Mouse (Mus musculus) forebrain, embryonic 11.5 days (tissue): ENCODE results near the gene Jmjd8. TPM values are rescaled to one million over a fixed set of nuclear protein-coding genes. Genes with fewer than 3 reads are reported as not detected.
A peak's percentile ranks its signal among the peaks of the same experiment; 100 is the strongest.

ENCODE experiments used
- ATAC-seq: fragments of 200-750 bp; cut with Nextera tagmentation; replicated peaks from 2 replicates; pipeline ENCODE4 v1.8.0; 2017; ENCODE audit warnings: moderate TSS enrichment; ENCODE audit not compliant: low FRiP score
- DNase-seq: peaks from one replicate; pipeline ENCODE4 v3.0.0-alpha.2; 2017; ENCODE audit warnings: low spot score
- H3K27ac ChIP-seq: fragments of 300-500 bp; sonication (generic); 2 replicates; pipeline ENCODE4 v1.5.1; 2014; ENCODE audit warnings: low read depth, low read length
- H3K27me3 ChIP-seq: fragments of 300-500 bp; sonication (generic); 2 replicates; pipeline ENCODE4 v1.6.1; 2014; ENCODE audit warnings: mild to moderate bottlenecking, low read length, mixed read lengths; ENCODE audit not compliant: control insufficient read depth, insufficient read depth
- H3K36me3 ChIP-seq: fragments of 300-500 bp; sonication (generic); 2 replicates; pipeline ENCODE4 v1.6.1; 2014; ENCODE audit warnings: mild to moderate bottlenecking, low read length, moderate library complexity, mixed read lengths; ENCODE audit not compliant: control insufficient read depth, insufficient read depth
- H3K4me1 ChIP-seq: fragments of 300-500 bp; sonication (generic); replicated peaks from 2 replicates; pipeline ENCODE4 v1.6.1; 2014; ENCODE audit warnings: low read length, mixed read lengths; ENCODE audit not compliant: control insufficient read depth, insufficient read depth
- H3K4me2 ChIP-seq: fragments of 300-500 bp; sonication (generic); 2 replicates; pipeline ENCODE4 v1.6.1; 2014; ENCODE audit warnings: low read depth, mild to moderate bottlenecking, low read length, moderate library complexity, mixed read lengths; ENCODE audit not compliant: severe bottlenecking
- H3K4me3 ChIP-seq: fragments of 300-500 bp; sonication (generic); 2 replicates; pipeline ENCODE4 v1.5.1; 2014; ENCODE audit warnings: low read depth, low read length
- H3K9ac ChIP-seq: fragments of 300-500 bp; sonication (generic); 2 replicates; pipeline ENCODE4 v1.6.1; 2014; ENCODE audit warnings: low read length
- H3K9me3 ChIP-seq: fragments of 300-500 bp; sonication (generic); 2 replicates; pipeline ENCODE4 v1.6.1; 2016; ENCODE audit warnings: low read length, mixed read lengths; ENCODE audit not compliant: control insufficient read depth
- WGBS: fragments of 180-500 bp; shearing (Covaris S2); extraction: QIAGEN DNeasy Blood & Tissue Kit; methylation state at CpG from one replicate; pipeline ENCODE4 v1.1.7; 2014; 5-methylcytosine and 5-hydroxymethylcytosine counted together
- polyA plus RNA-seq: library from polyadenylated mRNA; unstranded; fragments of >200 nt; fragmentation: Nextera tagmentation; extraction: Ambion mirVana; gene quantifications from 2 replicates; pipeline ENCODE4 v1.2.1, GENCODE M21; 2014

The Jmjd8 gene
- polyA plus RNA-seq, 1 experiment from 2014 or later = 50.6 TPM

- Histone ChIP-seq H3K36me3 (peaks cover 19% of the 10 kb centered on the region), H3K4me3 (no peak overlapping the region), H3K9me3 (no peaks in the 10 kb centered on the region), H3K4me2 (no peak overlapping the region), H3K27ac (no peak overlapping the region), H3K4me1 (peaks cover 31% of the 10 kb centered on the region), H3K27me3 (no peaks in the 10 kb centered on the region), H3K9ac (no peak overlapping the region)
- WGBS = 95% methylated on average over 4 of the region's 4 CpGs
- no peak for DNase-seq
- ATAC-seq = no peak
Observed at GRCm38 (mm10) chr17:25838904-25839303, 10.2 kb downstream of the Jmjd8 start.

GRCm38 (mm10) chr17:25839455-25840235 lies 11.0 kb downstream of the Jmjd8 start:
- 88% methylated on average over 14 of the region's 14 CpGs for WGBS
- H3K4me3 ChIP-seq = no peak overlapping the region
- no peaks in the 10 kb centered on the region for H3K9me3 ChIP-seq
- peaks cover 19% of the 10 kb centered on the region for H3K36me3 ChIP-seq
- H3K27me3 ChIP-seq = no peaks in the 10 kb centered on the region
- H3K9ac ChIP-seq = no peak overlapping the region
- no peak overlapping the region for H3K4me2 ChIP-seq
- H3K27ac ChIP-seq = no peak overlapping the region
- no peak for ATAC-seq
- H3K4me1 ChIP-seq = peaks cover 23% of the 10 kb centered on the region
- no peak for DNase-seq

GRCm38 (mm10) chr17:25840519-25840918 lies 11.9 kb downstream of the Jmjd8 start:
- Histone ChIP-seq H3K9me3 (no peaks in the 10 kb centered on the region), H3K9ac (no peak overlapping the region), H3K4me1 (peaks cover 18% of the 10 kb centered on the region), H3K4me2 (no peak overlapping the region), H3K36me3 (peaks cover 19% of the 10 kb centered on the region), H3K27ac (no peak overlapping the region), H3K27me3 (no peaks in the 10 kb centered on the region), H3K4me3 (no peak overlapping the region)
- no peak for DNase-seq
- 92% methylated on average over 6 of the region's 6 CpGs for WGBS
- no peak for ATAC-seq

- no peaks in the 10 kb centered on the region for H3K9me3 ChIP-seq
- no peak for ATAC-seq
- peaks cover 17% of the 10 kb centered on the region for H3K4me1 ChIP-seq
- 93% methylated on average over 22 of the region's 22 CpGs for WGBS
- H3K27me3 ChIP-seq = no peaks in the 10 kb centered on the region
- H3K9ac ChIP-seq = no peak within 1 kb of the TSS
- H3K4me2 ChIP-seq = no peak within 1 kb of the TSS
- H3K4me3 ChIP-seq = no peak within 1 kb of the TSS
- DNase-seq = no peak
- peaks cover 19% of the 10 kb centered on the region for H3K36me3 ChIP-seq
- H3K27ac ChIP-seq = no peak within 1 kb of the TSS
Observed at GRCm38 (mm10) chr17:25841117-25841880, 12.6 kb downstream of the Jmjd8 start, which contains the start of gene Gm20683. TSS of gene Gm20683 (minus strand) at chr17:25841763.

- Histone ChIP-seq H3K27me3 (no peaks in the 10 kb centered on the region), H3K4me3 (no peak overlapping the region), H3K9ac (no peak overlapping the region), H3K4me1 (peaks cover 7% of the 10 kb centered on the region), H3K9me3 (no peaks in the 10 kb centered on the region), H3K4me2 (no peak overlapping the region), H3K36me3 (peaks cover 19% of the 10 kb centered on the region), H3K27ac (no peak overlapping the region)
- 81% methylated on average over 3 of the region's 3 CpGs for WGBS
- ATAC-seq (no peak), DNase-seq (no peak)
Observed at GRCm38 (mm10) chr17:25842509-25842908, 13.8 kb downstream of the Jmjd8 start.

GRCm38 (mm10) chr17:25843122-25843521 lies 14.5 kb downstream of the Jmjd8 start:
- DNase-seq (no peak), ATAC-seq (no peak)
- Histone ChIP-seq H3K27ac (no peak overlapping the region), H3K9ac (no peak overlapping the region; the same call in 1 of the 2 replicates), H3K4me1 (peaks cover 6% of the 10 kb centered on the region), H3K27me3 (no peaks in the 10 kb centered on the region), H3K4me2 (peak overlapping the region; percentile 97), H3K36me3 (peaks cover 19% of the 10 kb centered on the region), H3K9me3 (no peaks in the 10 kb centered on the region), H3K4me3 (peak overlapping the region; percentile 83)
- 92% methylated on average over 4 of the region's 4 CpGs for WGBS

GRCm38 (mm10) chr17:25843636-25844395 lies 15.1 kb downstream of the Jmjd8 start:
- Histone ChIP-seq H3K9me3 (no peaks in the 10 kb centered on the region), H3K9ac (peak overlapping the region; percentile 84), H3K36me3 (peaks cover 22% of the 10 kb centered on the region), H3K27me3 (no peaks in the 10 kb centered on the region), H3K4me1 (peaks cover 6% of the 10 kb centered on the region), H3K27ac (peak overlapping the region; percentile 25; the same call in 1 of the 2 replicates), H3K4me2 (peak overlapping the region; percentile 97), H3K4me3 (peak overlapping the region; percentile 83)
- DNase-seq (no peak), ATAC-seq (0 out of 2 replicates have a peak, but pooled peaks have one; percentile 4)
- 3% methylated on average over 38 of the region's 38 CpGs for WGBS

GRCm38 (mm10) chr17:25844396-25844901 lies 15.8 kb downstream of the Jmjd8 start, which contains the start of gene Rhot2:
TSS of gene Rhot2 (minus strand) at chr17:25844851.
- H3K9me3 ChIP-seq = no peaks in the 10 kb centered on the region
- peaks cover 6% of the 10 kb centered on the region for H3K4me1 ChIP-seq
- H3K9ac ChIP-seq = peak within 1 kb of the TSS; percentile 84
- H3K27ac ChIP-seq = peak within 1 kb of the TSS; percentile 25; the same call in 1 of the 2 replicates
- peak within 1 kb of the TSS; percentile 83 for H3K4me3 ChIP-seq
- peak; percentile 96 for ATAC-seq
- H3K27me3 ChIP-seq = no peaks in the 10 kb centered on the region
- peak within 1 kb of the TSS; percentile 97 for H3K4me2 ChIP-seq
- peak; percentile 96 for DNase-seq
- H3K36me3 ChIP-seq = peaks cover 22% of the 10 kb centered on the region
- 3% methylated on average over 21 of the region's 21 CpGs for WGBS
